Mouse (Mus musculus): ENCODE data around the gene Tial1.

Tial1 gene

DNA sequence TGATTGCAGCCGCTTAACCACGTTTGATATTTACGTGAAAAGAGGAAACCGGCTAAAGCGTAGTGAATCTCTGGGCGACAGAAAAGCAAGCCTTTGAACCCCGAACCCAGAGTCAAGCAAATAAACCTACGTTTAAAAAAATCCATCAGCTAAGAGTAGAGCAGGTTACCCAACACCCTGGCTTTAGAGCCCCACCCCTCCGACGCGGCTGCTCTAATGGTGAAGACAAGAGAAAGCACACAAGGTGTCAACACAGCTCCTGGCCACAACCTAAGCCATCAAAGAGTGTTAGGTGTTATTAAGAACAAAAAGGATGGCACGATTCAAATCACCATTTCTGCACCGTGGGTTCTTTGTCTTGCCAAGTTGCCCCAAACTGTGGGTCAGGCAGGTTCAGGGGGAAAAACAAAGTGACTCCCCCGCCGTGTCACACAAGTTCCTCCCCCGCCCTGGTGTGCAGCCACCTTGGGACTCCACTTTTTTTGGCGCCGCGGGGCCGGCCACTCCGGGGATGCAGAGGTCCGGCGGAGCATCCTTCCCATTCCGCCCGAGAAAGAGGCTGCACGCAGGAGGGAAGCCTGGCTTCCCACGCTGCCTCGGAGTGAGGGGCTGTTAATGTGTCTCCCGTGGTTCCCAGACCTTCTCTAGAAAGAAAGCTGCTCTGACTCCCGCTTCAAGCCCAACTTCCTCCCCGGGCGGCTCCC, 44.1 kb downstream of the Tial1 start:
- no peak for DNase-seq (ENCODE audit: low spot score in 2 of 2)

GRCm38 (mm10) chr7:128416664-128417063, 44.9 kb downstream of the Tial1 start:
- no peak for DNase-seq (ENCODE audit: low spot score in 2 of 2)

DNA sequence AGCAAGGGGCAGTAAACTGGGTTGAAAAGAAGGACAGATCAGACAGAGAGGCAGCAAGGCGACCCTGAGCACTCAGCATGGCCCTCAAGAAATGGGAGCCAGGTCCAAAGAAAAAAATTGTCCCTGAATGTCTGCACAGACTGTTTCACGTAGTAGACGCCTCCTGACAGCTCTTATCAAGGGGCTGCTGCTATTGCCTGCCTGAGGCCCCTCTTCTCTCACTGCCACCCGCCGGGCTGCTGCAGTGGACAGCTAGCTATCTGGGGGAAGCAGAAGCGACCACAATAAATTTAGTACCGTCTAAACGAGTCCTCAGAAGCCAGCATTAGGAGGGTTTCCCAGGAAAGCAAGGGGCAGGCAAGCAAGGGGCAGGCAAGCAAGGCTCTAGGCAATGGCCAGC, 47.1 kb downstream of the Tial1 start:
- DNase-seq (ENCODE audit: low spot score in 2 of 2), result no peak

DNA sequence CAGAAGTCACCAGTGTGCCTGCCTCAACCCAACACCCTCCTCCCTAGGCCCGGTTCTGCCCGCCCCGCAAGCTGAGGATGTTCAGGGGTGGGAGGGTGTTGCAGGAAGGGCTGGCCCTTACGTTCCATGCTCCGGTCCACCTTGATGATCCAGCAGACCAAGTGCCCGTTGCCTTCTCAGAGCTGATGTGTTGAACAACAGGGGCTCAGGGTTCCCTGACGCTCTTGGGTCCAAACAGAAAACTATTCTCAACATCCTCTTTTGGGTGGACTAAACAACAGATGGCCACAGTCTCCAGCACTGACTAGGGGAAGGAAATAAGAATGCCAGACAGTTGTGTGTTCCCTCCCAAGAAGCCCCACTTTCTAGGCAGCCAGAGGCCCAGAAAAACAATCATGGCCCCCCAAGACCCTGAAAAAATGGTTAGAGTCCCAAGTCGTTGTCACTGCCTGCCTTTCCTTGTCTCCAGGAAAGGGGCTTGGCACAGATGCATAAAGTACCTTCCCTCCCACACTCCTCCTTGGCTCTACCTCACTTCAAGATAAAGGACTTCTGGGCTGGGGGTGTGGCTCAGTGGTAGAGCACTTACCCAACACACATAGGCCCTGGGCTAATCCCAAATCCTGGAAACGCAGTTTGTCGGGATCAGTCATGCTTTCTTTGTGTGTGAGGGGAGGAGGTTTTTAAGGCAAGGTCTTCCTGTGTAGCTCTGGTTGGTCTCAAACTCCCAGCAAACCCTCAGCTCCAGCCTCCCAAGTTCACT, 49.3 kb downstream of the Tial1 start:
- no peak for DNase-seq (ENCODE audit: low spot score in 2 of 2)

DNA sequence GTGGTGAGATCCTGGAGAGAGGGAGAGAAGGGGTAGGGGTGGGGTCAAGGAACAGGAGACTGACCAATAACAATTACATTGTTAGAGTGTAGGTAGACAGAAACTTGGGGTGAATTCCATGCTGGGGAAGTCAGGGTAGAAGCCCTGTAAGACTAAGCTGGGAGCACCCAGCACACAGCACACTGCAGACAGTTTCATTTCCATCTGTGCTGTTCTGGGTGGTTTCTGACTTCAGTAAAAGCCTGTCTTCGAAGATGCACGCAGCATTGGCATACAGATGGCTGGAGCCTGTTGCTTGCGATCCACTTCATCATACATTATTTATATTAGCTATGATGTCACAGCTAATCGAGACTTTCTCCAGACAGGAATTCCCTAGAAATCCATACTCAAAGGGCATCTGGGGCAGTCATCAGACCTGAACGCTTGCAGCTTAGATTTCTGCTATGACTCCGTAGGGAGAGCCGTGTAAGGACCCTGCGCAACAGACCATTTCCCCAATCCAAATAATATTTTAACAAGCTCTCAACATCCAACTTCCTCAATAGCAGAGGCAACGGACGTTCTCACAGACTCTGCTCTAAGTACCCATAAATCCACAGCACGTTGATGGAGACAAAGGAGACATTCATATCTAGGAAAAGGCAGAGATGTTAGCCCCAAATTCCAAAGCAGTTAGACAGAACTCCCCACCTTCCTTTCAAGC, 50.7 kb downstream of the Tial1 start:
- no peak for DNase-seq (ENCODE audit: low spot score in 2 of 2)

DNA sequence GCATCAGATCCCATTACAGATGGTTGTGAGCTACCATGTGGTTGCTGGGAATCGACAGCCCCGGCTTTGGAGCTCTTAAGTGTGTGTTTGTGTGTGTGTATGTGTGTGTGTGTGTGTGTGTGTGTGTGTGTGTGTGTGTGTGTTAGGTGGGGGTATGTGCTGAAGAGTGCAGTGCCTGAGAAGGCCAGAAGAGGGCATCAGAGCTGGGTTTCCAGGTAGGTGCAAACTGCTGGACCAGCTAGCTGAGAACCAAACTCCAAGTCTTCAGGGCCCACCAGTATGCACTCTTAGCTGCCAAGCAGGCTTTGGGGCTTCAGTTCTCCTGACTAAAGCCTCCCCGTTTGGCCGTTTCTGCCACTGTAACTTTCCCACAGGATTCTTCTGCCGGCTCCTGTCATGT, 53.3 kb downstream of the Tial1 start:
- DNase-seq (ENCODE audit: low spot score in 2 of 2), result no peak

GRCm38 (mm10) chr7:128403988-128404387, 57.5 kb downstream of the Tial1 start:
- DNase-seq (ENCODE audit: low spot score in 2 of 2), result no peak

DNA sequence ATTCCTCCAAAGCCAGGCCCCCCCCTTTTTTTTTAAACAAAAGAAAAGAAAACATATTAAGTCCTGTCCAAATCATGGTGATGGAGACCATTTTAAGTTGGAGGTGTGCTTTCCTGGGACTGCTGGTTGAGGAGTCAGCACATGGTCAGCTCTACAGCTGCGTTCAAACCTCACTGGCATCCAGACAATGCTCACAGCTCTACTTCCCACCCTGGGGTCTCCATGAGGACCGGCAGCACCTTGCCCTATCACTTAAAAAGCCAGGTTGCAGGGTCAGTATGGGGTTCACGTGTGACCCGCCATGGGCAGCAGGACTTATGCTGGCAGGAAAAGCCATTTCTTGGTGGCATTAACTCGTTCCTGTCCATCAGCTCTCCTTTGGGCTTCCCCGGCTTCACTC, 57.9 kb downstream of the Tial1 start:
- DNase-seq (ENCODE audit: low spot score in 2 of 2), result no peak

DNA sequence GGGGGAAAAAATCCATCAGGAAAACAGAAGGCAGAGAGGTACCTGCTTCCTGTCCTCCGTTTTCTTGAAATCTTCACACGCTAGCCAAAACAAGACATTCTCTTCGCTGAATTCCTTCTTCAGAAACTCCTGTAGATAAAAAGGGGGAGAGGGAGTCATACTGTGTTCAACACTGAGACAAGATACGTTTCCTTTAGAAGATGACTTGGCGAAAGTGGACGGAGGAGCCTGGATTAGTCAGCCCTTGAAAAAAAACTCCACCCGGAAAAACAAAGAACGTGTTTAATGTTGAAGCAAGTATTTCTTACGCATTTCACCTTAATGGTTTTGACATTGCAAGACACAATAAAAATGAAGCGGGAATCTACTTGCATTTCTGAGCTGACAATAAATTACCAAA, 58.4 kb downstream of the Tial1 start:
- DNase-seq (ENCODE audit: low spot score in 2 of 2), result no peak

GRCm38 (mm10) chr7:128402577-128402976, 58.9 kb downstream of the Tial1 start:
- DNase-seq (ENCODE audit: low spot score in 2 of 2), result no peak

- DNase-seq (ENCODE audit: low spot score in 2 of 2), result no peak
Measured at GRCm38 (mm10) chr7:128398664-128399063, 62.9 kb downstream of the Tial1 start.

DNA sequence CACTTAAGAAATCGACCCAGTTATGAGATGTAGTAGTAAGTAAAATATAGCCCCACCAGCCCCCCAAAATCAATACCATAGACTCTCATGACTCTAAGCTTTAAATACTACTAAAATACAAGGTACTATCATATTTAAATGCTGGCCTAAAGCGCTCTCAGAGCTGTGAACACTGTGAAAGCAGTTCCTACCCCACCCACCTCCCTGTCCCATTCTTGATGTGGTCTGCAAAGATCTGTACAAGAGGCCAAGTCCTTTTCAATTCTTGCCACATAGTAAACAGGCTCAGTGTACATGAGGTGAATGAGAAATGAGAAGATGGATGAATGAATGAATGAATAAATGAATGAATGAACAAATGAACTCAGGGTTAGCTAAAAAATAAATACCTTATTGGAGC, 64.5 kb downstream of the Tial1 start:
- DNase-seq (ENCODE audit: low spot score in 2 of 2), result no peak

DNA sequence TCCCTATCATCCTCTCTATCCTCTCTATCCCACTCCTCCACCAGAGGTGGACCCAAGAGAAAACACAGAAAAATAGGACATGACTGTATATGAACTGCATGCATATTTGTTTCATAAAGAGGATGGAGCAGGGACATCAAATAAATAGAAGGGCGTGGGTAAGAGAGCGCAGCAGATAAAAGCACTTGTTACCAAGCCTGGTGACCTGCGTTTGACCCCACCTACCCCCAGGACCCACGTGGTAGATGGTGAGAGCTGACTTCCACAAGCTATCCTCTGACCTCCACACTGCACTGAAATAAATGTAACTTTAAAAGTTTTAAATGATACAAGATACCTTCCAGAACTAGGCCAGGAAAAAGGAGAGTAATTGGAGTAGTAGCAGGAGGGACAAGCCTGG, 67.8 kb downstream of the Tial1 start:
- no peak for DNase-seq (ENCODE audit: low spot score in 2 of 2)

GRCm38 (mm10) chr7:128392972-128393314, 68.6 kb downstream of the Tial1 start:
- no peak for DNase-seq (ENCODE audit: low spot score in 2 of 2)

GRCm38 (mm10) chr7:128392071-128392971, 69.2 kb downstream of the Tial1 start:
- DNase-seq (ENCODE audit: low spot score in 2 of 2), result no peak

DNA sequence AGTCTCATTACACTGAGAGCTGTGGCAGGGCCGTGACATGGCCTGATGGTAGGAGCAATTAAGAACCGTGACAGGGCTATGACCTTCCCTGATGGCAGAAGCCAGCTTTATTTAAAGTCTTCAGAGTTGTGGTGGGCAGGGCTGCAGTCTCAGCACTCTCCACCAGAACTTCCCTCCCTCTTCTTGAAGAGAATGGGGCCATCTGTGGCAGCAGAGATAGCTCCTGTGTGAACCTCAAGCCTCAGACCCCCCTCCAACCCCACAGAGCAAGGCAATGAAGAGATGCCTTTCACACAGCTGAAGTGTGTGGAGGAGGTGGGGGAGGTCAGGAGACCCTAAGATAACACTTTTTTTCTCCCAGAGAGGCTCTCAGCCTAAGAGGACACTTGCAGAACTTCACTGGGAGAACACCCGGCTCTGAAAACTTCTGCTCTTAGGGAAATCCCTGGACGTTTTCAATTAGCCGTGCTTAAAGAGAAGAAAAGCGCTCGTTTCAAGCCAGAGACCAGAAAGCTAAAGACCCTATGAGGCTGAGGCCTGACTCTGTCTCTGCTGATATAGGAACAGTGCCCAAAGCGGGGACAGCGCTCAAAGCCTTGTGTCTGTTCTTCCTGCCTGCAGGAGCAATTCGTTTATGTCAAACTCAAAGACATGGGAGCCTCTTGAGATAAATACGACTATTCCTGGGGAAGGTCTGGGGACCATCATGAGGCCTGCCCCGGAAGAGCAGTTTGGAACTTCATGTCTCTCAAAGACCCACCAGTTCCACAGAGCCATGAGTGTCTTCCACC, 70.1 kb downstream of the Tial1 start:
- DNase-seq (ENCODE audit: low spot score in 2 of 2), result no peak
